Mouse (Mus musculus) adrenal gland, adult 18-20 months (tissue): ENCODE results near the gene Gm13889. TPM values are rescaled to one million over a fixed set of nuclear protein-coding genes. Genes with fewer than 3 reads are reported as not detected.

Experiments
- total RNA-seq, 2 experiments: library from RNA; stranded (reverse); gene quantifications; 1 replicate in 1 of 2; 2 replicates in 1 of 2; pipeline ENCODE4 v1.2.3; 2021

The Gm13889 gene
- total RNA-seq, 2 experiments from 2014 or later = 68.0 to 79.5 TPM

Other genes with a start within 250 kb of the Gm13889 start
- gene Ext2, start 134.6 kb downstream of the Gm13889 start, total RNA-seq = 10 to 100 TPM; 65.3 to 98.1 TPM
- gene Accs, start 107.3 kb downstream of the Gm13889 start, total RNA-seq = 1 to 10 TPM; 6.1 to 6.9 TPM
- under 1 TPM; 0.40 to 0.74 TPM for gene Accsl, start 88.0 kb downstream of the Gm13889 start, total RNA-seq
- gene Gm27027, start 39.2 kb upstream of the Gm13889 start, total RNA-seq = not detected
- 10 to 100 TPM; 43.4 to 58.2 TPM for gene Alkbh3, start 53.6 kb upstream of the Gm13889 start, total RNA-seq
- gene Hsd17b12, start 200.8 kb upstream of the Gm13889 start, total RNA-seq = 100 to 1,000 TPM; 241 to 260 TPM